Mouse (Mus musculus): ENCODE data around the gene S100a2. TPM values are rescaled to one million over a fixed set of nuclear protein-coding genes. Genes with fewer than 3 reads are reported as not detected.

Gene S100a2
- polyA plus RNA-seq, 1 experiment from 2014 or later: not detected

DNA sequence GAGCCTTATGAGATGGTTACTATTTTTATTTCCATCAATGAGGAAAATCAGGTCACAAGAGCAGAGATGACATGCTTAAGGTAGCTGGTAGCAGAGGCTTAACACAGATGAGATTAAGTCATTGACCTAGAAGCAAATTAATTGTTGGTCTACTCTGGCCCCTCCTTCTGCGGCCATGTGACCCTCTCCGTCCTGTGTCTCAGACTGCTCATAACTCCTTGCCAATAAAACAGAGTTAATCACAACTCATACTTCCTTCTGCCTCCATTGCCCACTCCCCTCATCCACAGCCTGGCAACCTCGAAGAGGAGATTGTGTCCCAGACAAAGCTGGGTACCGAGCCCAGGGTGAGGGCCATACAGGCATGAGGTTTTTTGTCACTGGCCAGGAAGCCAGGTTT is 8.2 kb downstream of the S100a2 start:
- no peak overlapping the region for H3K27ac ChIP-seq
- no peak for ATAC-seq (ENCODE audit: insufficient read depth, low FRiP score, low read depth)
- peaks cover 2% of the 10 kb centered on the region; the same call in 1 of the 2 replicates for H3K4me1 ChIP-seq
- no peak overlapping the region for H3K4me2 ChIP-seq
- H3K9ac ChIP-seq: no peak overlapping the region
- H3K9me3 ChIP-seq: no peaks in the 10 kb centered on the region
- no peaks in the 10 kb centered on the region for H3K27me3 ChIP-seq (replicated peaks)
- WGBS: 77% methylated on average over 4 of the region's 4 CpGs
- H3K4me3 ChIP-seq (replicated peaks): no peak overlapping the region
- no peaks in the 10 kb centered on the region for H3K36me3 ChIP-seq

DNA sequence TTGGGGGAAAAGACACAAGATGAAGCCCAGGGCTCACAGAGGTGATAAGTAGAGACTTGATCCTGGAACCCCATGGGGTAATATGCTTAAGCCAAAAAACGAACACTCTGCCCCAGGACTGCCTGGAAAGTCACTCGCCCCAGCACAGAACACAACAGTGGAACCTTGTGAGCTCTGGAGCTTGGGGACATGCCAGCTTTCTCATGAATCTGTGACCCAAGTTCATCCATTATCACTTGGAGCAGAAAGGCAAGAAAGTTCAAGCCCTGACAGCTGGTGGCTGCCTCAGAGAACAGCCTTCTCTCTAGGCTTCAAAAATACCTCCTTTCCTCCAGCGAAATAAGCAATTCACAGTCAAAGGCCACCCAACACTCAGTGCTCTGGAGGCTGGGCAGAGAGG is 9.4 kb downstream of the S100a2 start:
- H3K27me3 ChIP-seq (replicated peaks): no peaks in the 10 kb centered on the region
- H3K4me1 ChIP-seq: peaks cover 13% of the 10 kb centered on the region
- ATAC-seq (ENCODE audit: insufficient read depth, low FRiP score, low read depth): no peak
- H3K27ac ChIP-seq: 0 out of 2 replicates have a peak overlapping the region, but pooled peaks have one; percentile 0
- no peak overlapping the region for H3K4me3 ChIP-seq (replicated peaks)
- no peak overlapping the region for H3K9ac ChIP-seq
- 69% methylated on average over 3 of the region's 3 CpGs for WGBS
- H3K36me3 ChIP-seq: no peaks in the 10 kb centered on the region
- no peak overlapping the region for H3K4me2 ChIP-seq
- H3K9me3 ChIP-seq: no peaks in the 10 kb centered on the region

DNA sequence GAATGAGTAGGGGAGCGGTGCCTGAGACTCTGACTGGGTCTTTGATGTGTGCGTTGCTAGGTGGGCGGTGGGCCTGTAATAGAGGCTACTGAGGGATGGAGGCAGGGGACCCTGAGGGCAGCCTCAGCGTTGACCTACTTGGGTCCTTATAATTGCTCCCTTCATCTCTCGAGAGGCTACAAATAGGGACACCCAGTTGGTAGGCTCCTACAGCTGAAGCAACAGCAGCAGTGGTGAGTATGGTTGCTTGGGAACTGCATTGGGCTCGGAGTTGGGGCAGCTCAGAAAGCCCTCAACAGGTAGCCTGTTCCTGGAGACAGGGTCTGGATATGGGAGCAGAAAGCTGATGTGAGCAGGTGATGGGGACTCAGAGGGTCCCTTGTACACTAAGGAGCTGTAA is 10.0 kb downstream of the S100a2 start:
- no peak overlapping the region for H3K4me2 ChIP-seq
- H3K4me1 ChIP-seq: peaks cover 18% of the 10 kb centered on the region
- no peaks in the 10 kb centered on the region for H3K36me3 ChIP-seq
- no peak overlapping the region for H3K27ac ChIP-seq
- ATAC-seq (ENCODE audit: insufficient read depth, low FRiP score, low read depth): no peak
- no peak overlapping the region for H3K9ac ChIP-seq
- H3K4me3 ChIP-seq (replicated peaks): no peak overlapping the region
- no peaks in the 10 kb centered on the region for H3K9me3 ChIP-seq
- no peaks in the 10 kb centered on the region for H3K27me3 ChIP-seq (replicated peaks)
- WGBS: 87% methylated on average over 6 of the region's 6 CpGs

DNA sequence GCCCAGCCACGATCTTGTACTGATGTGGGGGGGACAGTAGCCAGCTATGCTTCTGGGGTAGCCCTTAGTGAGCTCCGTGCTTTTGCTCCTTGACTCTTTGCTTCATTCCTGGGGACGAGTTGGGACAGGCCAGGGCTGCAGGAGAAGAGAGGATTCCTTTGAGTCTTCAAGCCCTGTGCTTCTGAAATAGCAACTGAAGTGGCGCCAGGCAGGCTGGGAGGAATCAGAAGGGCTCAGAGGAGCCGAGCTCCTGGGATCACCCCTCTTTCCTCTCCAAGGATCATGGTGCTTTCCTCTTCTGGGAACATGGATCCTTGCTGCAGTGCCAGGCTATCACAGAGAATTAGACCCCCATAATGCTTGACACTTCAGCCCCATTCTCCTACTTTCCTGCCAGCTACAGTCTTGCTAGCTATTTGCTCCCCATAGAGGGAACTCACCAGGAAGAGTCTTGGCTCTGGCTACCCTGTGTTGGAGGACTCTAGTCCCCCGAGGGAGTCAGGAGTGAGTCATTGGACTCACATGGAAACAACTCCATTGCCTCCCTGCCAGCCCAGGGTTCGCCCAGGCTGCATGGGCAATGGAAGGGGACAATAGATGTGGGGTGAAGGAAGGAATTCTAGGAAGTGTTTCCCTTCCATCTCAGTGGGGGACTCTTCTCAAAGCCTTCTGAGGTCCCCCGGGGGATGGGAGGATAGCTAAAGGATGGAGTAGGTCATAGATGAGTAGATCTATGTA is 10.6 kb downstream of the S100a2 start:
- Histone ChIP-seq H3K4me2 (no peak overlapping the region), H3K9me3 (no peaks in the 10 kb centered on the region), H3K27ac (no peak overlapping the region), H3K36me3 (no peaks in the 10 kb centered on the region), H3K9ac (no peak overlapping the region), H3K4me3 (replicated peaks) (no peak overlapping the region), H3K4me1 (peaks cover 22% of the 10 kb centered on the region), H3K27me3 (replicated peaks) (no peaks in the 10 kb centered on the region)
- ATAC-seq (ENCODE audit: insufficient read depth, low FRiP score, low read depth): no peak
- WGBS: 78% methylated on average over 8 of the region's 8 CpGs

DNA sequence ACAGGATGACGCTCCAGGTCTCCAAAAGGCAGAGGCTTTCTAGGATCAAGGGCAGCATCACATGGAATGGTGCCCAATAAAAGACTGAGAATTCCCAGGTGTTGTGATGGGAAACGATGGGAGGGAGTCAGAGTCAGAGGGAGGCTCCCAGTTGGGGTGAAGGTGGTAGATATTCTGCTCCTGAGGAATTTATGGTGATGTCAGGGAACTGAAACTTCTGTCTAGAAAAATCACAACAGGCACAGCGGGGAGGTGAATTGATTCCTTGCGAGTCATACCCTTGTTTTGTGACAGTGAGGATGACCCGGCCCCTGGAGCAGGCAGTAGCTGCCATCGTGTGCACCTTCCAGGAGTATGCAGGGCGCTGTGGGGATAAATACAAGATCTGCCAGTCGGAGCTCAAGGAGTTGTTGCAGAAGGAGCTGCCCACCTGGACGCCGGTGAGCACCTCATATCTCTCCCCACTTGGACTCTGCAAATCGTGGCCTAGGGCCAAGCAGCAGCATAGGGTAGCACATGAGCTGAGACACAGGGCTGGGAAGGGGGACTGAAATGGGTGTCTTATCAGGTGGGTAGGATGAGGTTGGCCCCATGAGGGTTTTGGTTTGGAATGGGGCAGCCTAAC is 11.6 kb downstream of the S100a2 start, which contains the start of gene Gm42674:
Gene Gm42674, plus strand, starts transcription at position 419 of the 625 bp plus-strand sequence.
- ATAC-seq (ENCODE audit: insufficient read depth, low FRiP score, low read depth): no peak
- H3K27me3 ChIP-seq (replicated peaks): no peaks in the 10 kb centered on the region
- H3K9ac ChIP-seq: no peak within 1 kb of the TSS
- no peak within 1 kb of the TSS for H3K27ac ChIP-seq
- no peak within 1 kb of the TSS for H3K4me2 ChIP-seq
- 74% methylated on average over 11 of the region's 11 CpGs for WGBS
- H3K36me3 ChIP-seq: no peaks in the 10 kb centered on the region
- H3K4me3 ChIP-seq (replicated peaks): no peak within 1 kb of the TSS
- H3K4me1 ChIP-seq: peaks cover 22% of the 10 kb centered on the region
- H3K9me3 ChIP-seq: no peaks in the 10 kb centered on the region

DNA sequence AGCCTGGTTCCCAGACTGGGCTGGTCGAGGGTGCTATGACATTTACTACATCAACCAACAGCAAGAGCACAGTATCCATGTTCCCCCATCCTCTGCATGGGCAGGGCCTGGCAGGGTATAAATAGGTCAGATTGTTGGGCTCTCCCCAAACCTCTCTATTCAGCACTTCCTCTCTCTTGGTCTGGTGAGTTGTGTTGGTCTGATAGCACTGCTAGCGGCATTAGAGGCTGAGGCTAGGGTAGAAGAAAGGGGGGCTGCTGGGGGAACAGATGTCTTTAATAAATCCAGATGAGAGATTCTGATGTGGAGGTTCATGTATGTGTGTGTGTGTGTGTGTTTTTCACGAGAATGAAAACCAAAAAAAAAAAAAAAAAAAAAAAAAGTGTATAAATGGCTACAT is 13.6 kb downstream of the S100a2 start, which contains the start of gene S100a4:
Gene S100a4, plus strand, starts transcription at position 149 of the 400 bp plus-strand sequence.
- H3K36me3 ChIP-seq: no peaks in the 10 kb centered on the region
- no peaks in the 10 kb centered on the region for H3K27me3 ChIP-seq (replicated peaks)
- no peak within 1 kb of the TSS for H3K4me2 ChIP-seq
- H3K4me3 ChIP-seq (replicated peaks): no peak within 1 kb of the TSS
- H3K27ac ChIP-seq: peak within 1 kb of the TSS; percentile 88
- no peaks in the 10 kb centered on the region for H3K9me3 ChIP-seq
- no peak within 1 kb of the TSS for H3K9ac ChIP-seq
- H3K4me1 ChIP-seq: peaks cover 22% of the 10 kb centered on the region
- ATAC-seq (ENCODE audit: insufficient read depth, low FRiP score, low read depth): no peak
- whole genome bisulfite sequencing: 33% methylated on average over 3 of the region's 3 CpGs

DNA sequence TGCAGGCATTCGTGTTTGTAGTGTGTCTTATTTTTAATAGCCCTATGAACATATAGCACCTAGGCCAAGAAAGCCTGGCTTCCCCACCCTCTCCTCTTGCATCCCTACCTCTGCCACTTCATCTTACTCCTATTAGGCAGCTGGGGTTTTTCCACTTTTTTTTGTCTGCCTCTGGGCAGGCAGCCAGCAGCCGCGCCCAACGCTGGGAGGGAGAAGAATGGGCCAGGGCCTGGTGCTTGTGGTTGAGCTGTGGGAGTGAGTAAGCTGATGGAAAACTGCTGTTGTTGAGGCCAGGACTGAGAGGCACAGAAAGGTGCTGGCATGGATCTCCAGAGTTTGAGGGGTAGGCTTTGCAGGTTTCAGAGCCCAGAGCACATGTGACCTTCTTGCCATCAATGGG is 14.4 kb downstream of the S100a2 start:
- H3K36me3 ChIP-seq: no peaks in the 10 kb centered on the region
- H3K4me3 ChIP-seq (replicated peaks): no peak overlapping the region
- peak; percentile 75 for ATAC-seq (ENCODE audit: insufficient read depth, low FRiP score, low read depth)
- no peaks in the 10 kb centered on the region for H3K9me3 ChIP-seq
- peaks cover 22% of the 10 kb centered on the region for H3K4me1 ChIP-seq
- no peaks in the 10 kb centered on the region for H3K27me3 ChIP-seq (replicated peaks)
- H3K27ac ChIP-seq: peak overlapping the region; percentile 88
- WGBS: 24% methylated on average over 4 of the region's 4 CpGs
- H3K4me2 ChIP-seq: no peak overlapping the region
- no peak overlapping the region for H3K9ac ChIP-seq

DNA sequence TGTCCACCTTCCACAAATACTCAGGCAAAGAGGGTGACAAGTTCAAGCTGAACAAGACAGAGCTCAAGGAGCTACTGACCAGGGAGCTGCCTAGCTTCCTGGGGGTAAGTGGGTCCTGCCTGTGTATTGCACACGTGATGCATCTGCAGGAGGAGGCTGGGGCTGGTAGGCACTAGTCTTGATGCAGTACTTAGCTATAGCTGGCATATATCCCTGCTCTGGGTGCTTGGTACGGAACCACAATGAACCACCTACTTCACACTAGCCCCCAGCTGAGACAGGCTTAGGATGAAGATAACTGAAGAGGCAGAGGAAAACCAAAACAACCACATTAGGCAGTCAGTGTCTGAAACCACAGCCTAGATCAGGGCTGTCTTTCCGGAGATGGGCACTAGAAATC is 15.0 kb downstream of the S100a2 start:
- Histone ChIP-seq H3K27ac (peak overlapping the region; percentile 88), H3K4me1 (peaks cover 22% of the 10 kb centered on the region), H3K4me2 (no peak overlapping the region), H3K4me3 (replicated peaks) (no peak overlapping the region), H3K9ac (no peak overlapping the region), H3K27me3 (replicated peaks) (no peaks in the 10 kb centered on the region), H3K9me3 (no peaks in the 10 kb centered on the region), H3K36me3 (no peaks in the 10 kb centered on the region)
- 78% methylated on average over 3 of the region's 3 CpGs for WGBS
- ATAC-seq (ENCODE audit: insufficient read depth, low FRiP score, low read depth): no peak

DNA sequence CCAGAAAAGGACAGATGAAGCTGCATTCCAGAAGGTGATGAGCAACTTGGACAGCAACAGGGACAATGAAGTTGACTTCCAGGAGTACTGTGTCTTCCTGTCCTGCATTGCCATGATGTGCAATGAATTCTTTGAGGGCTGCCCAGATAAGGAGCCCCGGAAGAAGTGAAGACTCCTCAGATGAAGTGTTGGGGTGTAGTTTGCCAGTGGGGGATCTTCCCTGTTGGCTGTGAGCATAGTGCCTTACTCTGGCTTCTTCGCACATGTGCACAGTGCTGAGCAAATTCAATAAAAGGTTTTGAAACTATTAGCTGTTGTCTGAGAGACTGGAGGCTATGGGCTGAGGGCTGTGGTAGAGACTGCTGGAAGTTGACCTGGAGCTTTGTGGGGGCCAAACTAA is 15.7 kb downstream of the S100a2 start:
- Histone ChIP-seq H3K36me3 (no peaks in the 10 kb centered on the region), H3K9ac (no peak overlapping the region), H3K27me3 (replicated peaks) (no peaks in the 10 kb centered on the region), H3K4me2 (no peak overlapping the region), H3K4me3 (replicated peaks) (no peak overlapping the region), H3K9me3 (no peaks in the 10 kb centered on the region), H3K27ac (peak overlapping the region; percentile 88), H3K4me1 (peaks cover 22% of the 10 kb centered on the region)
- WGBS: 62% methylated on average over 2 of the region's 2 CpGs
- 0 out of 2 replicates have a peak, but pooled peaks have one; percentile 3 for ATAC-seq (ENCODE audit: insufficient read depth, low FRiP score, low read depth)

DNA sequence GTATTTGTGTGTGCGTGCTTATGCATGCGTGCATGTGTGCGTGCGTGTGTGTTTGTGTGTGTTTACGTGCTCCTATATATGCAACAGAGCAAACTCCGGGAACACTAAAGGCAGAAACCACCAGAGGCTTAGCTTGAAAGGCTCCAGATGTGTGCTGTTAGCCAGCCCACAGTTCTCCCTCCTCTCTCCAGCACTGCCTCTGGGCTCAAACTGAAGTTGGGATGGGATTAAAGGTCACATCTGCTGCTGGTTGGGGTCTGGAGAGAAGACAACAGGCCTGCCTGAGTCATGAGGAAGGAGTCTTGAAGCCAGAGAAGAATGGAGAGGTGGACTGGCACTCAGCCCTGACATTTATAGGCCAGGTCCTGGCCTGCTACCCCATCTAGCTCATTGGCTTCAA is 16.1 kb downstream of the S100a2 start:
- H3K27me3 ChIP-seq (replicated peaks): no peaks in the 10 kb centered on the region
- 0 out of 2 replicates have a peak, but pooled peaks have one; percentile 10 for ATAC-seq (ENCODE audit: insufficient read depth, low FRiP score, low read depth)
- WGBS: 47% methylated on average over 6 of the region's 6 CpGs
- no peaks in the 10 kb centered on the region for H3K36me3 ChIP-seq
- H3K4me2 ChIP-seq: no peak overlapping the region
- H3K27ac ChIP-seq: peak overlapping the region; percentile 88
- no peak overlapping the region for H3K9ac ChIP-seq
- peaks cover 22% of the 10 kb centered on the region for H3K4me1 ChIP-seq
- no peak overlapping the region for H3K4me3 ChIP-seq (replicated peaks)
- no peaks in the 10 kb centered on the region for H3K9me3 ChIP-seq

DNA sequence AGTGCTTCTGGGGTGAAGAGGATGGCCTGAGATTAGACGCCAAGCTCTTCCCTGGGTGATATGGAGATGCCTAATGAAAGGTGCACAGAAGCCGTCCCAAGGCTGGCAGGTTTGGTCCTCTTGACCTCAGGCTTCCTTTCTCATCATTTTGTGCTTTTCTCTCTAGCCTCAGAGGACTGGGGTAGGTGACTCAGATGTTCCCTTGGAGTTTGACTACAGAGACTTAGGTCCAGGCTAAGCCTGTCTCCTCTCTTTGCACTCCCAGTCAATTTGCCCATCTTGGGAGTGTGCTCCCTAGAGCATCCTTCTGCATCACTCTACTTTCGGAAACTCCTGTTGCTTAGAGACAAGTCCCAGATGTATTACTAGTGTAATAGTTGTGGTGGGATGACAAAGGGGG is 17.3 kb downstream of the S100a2 start:
- no peaks in the 10 kb centered on the region for H3K9me3 ChIP-seq
- peaks cover 22% of the 10 kb centered on the region for H3K4me1 ChIP-seq
- H3K36me3 ChIP-seq: no peaks in the 10 kb centered on the region
- H3K9ac ChIP-seq: no peak overlapping the region
- ATAC-seq (ENCODE audit: insufficient read depth, low FRiP score, low read depth): no peak
- no peak overlapping the region for H3K4me3 ChIP-seq (replicated peaks)
- no peaks in the 10 kb centered on the region for H3K27me3 ChIP-seq (replicated peaks)
- 83% methylated on average over 3 of the region's 3 CpGs for WGBS
- no peak overlapping the region for H3K4me2 ChIP-seq
- H3K27ac ChIP-seq: no peak overlapping the region

DNA sequence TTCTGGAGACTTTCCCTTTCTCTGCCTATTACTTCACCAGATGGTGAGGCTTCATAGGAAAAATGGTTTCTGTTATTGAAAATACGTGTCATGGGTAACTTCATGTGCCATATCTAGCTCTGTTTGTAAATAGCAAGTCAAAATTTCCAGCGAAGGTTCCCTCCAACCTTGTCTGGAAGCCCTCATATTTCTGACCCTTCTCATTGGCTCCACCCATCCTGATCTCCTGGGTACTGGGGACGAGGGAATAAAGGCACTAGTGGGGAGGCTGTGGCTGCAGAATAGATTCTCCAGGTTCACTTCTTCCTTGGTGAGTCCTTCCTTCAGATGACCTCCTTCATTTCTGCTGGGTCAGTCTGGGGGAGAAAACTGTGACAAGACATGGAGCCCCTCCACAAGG is 18.2 kb downstream of the S100a2 start, which contains the start of gene S100a5:
Gene S100a5, plus strand, starts transcription at position 301 of the 400 bp plus-strand sequence.
- Histone ChIP-seq H3K27ac (no peak within 1 kb of the TSS), H3K27me3 (replicated peaks) (no peaks in the 10 kb centered on the region), H3K4me3 (replicated peaks) (no peak within 1 kb of the TSS), H3K4me1 (peaks cover 24% of the 10 kb centered on the region), H3K4me2 (no peak within 1 kb of the TSS), H3K9ac (no peak within 1 kb of the TSS), H3K36me3 (no peaks in the 10 kb centered on the region), H3K9me3 (no peaks in the 10 kb centered on the region)
- ATAC-seq (ENCODE audit: insufficient read depth, low FRiP score, low read depth): no peak
- WGBS: 52% methylated on average over 3 of the region's 3 CpGs

Data from stomach, embryonic 15.5 days (tissue).